8 mouse cellular contexts compared by ENCODE assay signal in the genomic region with DNA sequence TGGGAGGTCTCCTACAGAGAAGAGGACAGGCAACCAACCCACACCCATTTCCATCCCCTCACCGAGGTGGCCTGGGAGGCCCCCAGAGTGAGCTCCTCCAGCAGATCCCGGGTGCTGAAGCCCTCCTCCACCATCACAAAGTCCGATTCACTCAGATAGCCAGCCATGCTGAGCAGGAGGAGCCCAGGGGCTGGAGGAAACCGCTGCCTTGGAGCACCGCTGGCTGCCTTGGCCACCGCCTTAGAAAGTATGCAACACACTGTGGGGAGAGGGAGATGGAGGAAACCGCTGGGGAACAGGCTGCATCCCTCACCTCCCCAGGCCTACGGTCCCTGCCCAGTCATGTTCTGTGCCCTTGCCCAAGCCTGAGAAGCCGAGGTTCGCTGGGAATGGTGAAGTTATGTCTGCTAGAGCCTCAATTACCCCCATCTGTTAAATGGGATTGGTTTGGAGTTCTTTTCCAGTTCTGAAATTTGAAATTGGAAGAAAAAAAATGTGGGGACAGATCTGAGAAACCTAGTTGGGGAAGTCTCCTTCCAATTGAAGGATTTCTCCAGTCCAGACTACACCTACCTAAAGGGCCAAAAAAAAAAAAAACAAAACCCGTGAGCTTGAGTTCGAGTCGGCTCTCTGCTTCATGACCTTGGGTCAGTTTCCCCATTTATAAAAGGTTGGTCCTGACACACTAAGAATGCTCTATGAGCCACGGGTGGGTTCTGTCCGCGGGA. TPM values are rescaled to one million over a fixed set of nuclear protein-coding genes. Genes with fewer than 3 reads are reported as not detected.
DNase-seq lines count a peak whose midpoint lies in the region; ATAC-seq and TF ChIP-seq lines count a peak whose summit lies in the region.

No protein-coding gene starts in this region.

- peak overlapping the region; percentile 47; the same call in 1 of the 2 replicates for H3K27ac ChIP-seq in lung, postnatal 0 days (ENCODE audit: low read length)
- H3K27ac ChIP-seq in intestine, embryonic 16.5 days (ENCODE audit: low read length), result no peak overlapping the region
- no peak overlapping the region for H3K27ac ChIP-seq in neural tube, embryonic 12.5 days

- H3K4me2 ChIP-seq in lung, postnatal 0 days (replicated peaks; ENCODE audit: low read depth, low read length), result peak overlapping the region; percentile 85
- H3K4me2 ChIP-seq in intestine, embryonic 16.5 days (ENCODE audit: low read depth, low read length), result peak overlapping the region; percentile 97
- peak overlapping the region; percentile 90 for H3K4me2 ChIP-seq in neural tube, embryonic 12.5 days (replicated peaks)

- intact Hi-C loops in left cerebral cortex, postnatal 25 days (cut with DNase I), result loop anchor here (10.0 kb wide), 1 partner anchor 223 kb away; the partner anchor contains the start of genes S100pbp and Yars

- H3K4me1 ChIP-seq in lung, postnatal 0 days (ENCODE audit: insufficient read depth, low read depth, low read length), result peaks cover 5% of the 10 kb centered on the region; the same call in 1 of the 2 replicates
- peaks cover 20% of the 10 kb centered on the region for H3K4me1 ChIP-seq in intestine, embryonic 16.5 days (ENCODE audit: control insufficient read depth, insufficient read depth, low read length)
- H3K4me1 ChIP-seq in neural tube, embryonic 12.5 days, result peaks cover 19% of the 10 kb centered on the region

- H3K9ac ChIP-seq in lung, postnatal 0 days (replicated peaks; ENCODE audit: low read depth), result peak overlapping the region; percentile 56
- peak overlapping the region; percentile 85 for H3K9ac ChIP-seq in intestine, embryonic 16.5 days (ENCODE audit: low read depth, low read length)
- H3K9ac ChIP-seq in neural tube, embryonic 12.5 days, result peak overlapping the region; percentile 80

- TF ChIP-seq CTCF in lung, postnatal 0 days (IDR thresholded peaks at IDR 0.05), result no peak

- H3K27me3 ChIP-seq in lung, postnatal 0 days (replicated peaks; ENCODE audit: insufficient read depth, low read length), result 0 out of 2 replicates have a peak, but pooled peaks cover 3% of the 10 kb centered on the region
- no peaks in the 10 kb centered on the region for H3K27me3 ChIP-seq in intestine, embryonic 16.5 days (replicated peaks; ENCODE audit: control insufficient read depth, insufficient read depth, low read length)
- H3K27me3 ChIP-seq in neural tube, embryonic 12.5 days (replicated peaks), result peaks cover 6% of the 10 kb centered on the region; the same call in 1 of the 2 replicates

- no peak for ATAC-seq in CD4-positive, CD25-positive, alpha-beta regulatory T cell, adult 4 months
- ATAC-seq in lung, postnatal 0 days, result no peak
- ATAC-seq in intestine, embryonic 16.5 days, result no peak
- ATAC-seq in neural tube, embryonic 12.5 days (ENCODE audit: low FRiP score, low read depth), result no peak

- peak overlapping the region; percentile 49 for H3K4me3 ChIP-seq in lung, postnatal 0 days (ENCODE audit: low read depth, low read length)
- H3K4me3 ChIP-seq in intestine, embryonic 16.5 days (ENCODE audit: low read length), result peak overlapping the region; percentile 75
- H3K4me3 ChIP-seq in neural tube, embryonic 12.5 days, result peak overlapping the region; percentile 67

- peak; percentile 21 for DNase-seq in CD4-positive, CD25-positive, alpha-beta regulatory T cell, adult 2 months (ENCODE audit: low read depth, low spot score)
- no peak for DNase-seq in lung, postnatal 0 days (ENCODE audit: low spot score)
- DNase-seq in lung, adult 18-20 months, result no peak
- no peak for DNase-seq in left cerebral cortex, postnatal 25 days (ENCODE audit: low spot score in 2 of 2)
- no peak for DNase-seq in ovary, postnatal 14 days (ENCODE audit: low spot score)

- H3K36me3 ChIP-seq in lung, postnatal 0 days (ENCODE audit: insufficient read depth, low read length), result no peaks in the 10 kb centered on the region
- no peaks in the 10 kb centered on the region for H3K36me3 ChIP-seq in intestine, embryonic 16.5 days (ENCODE audit: control insufficient read depth, insufficient read depth, low read length)
- no peaks in the 10 kb centered on the region for H3K36me3 ChIP-seq in neural tube, embryonic 12.5 days

- H3K9me3 ChIP-seq in lung, postnatal 0 days (ENCODE audit: low read length), result no peaks in the 10 kb centered on the region
- no peaks in the 10 kb centered on the region for H3K9me3 ChIP-seq in intestine, embryonic 16.5 days (ENCODE audit: control insufficient read depth, low read length)
- H3K9me3 ChIP-seq in neural tube, embryonic 12.5 days, result no peaks in the 10 kb centered on the region

- 5% methylated on average over 16 of the region's 16 CpGs for WGBS in lung, postnatal 0 days
- 14% methylated on average over 16 of the region's 16 CpGs for WGBS in intestine, embryonic 16.5 days
- WGBS in neural tube, embryonic 12.5 days, result 5% methylated on average over 16 of the region's 16 CpGs

- TF ChIP-seq EP300 in lung, postnatal 0 days (IDR thresholded peaks at IDR 0.05), result no peak

RNA-seq across cellular contexts. Expression of gene Azin2, which starts 0.8 kb away (rescaled TPM):
- under 1 TPM in 1 of 2 experiments, not detected in 1; 0.66 TPM for polyA plus RNA-seq in CD4-positive, CD25-positive, alpha-beta regulatory T cell, adult 4 months (2017; shearing (Covaris generic))
- polyA plus RNA-seq in lung, postnatal 0 days (2015; fragmentation: Nextera tagmentation; extraction: Ambion mirVana), result 39.0 and 42.2 TPM in 2 replicates
- polyA plus RNA-seq in intestine, embryonic 16.5 days (2015; fragmentation: Nextera tagmentation; extraction: Ambion mirVana), result 11.1 and 12.5 TPM in 2 replicates
- 14.4 and 17.5 TPM in 2 replicates for polyA plus RNA-seq in neural tube, embryonic 12.5 days (2016; fragmentation: Nextera tagmentation; extraction: Ambion mirVana)
- 10 to 100 TPM; 48.8 to 51.4 TPM for total RNA-seq in left cerebral cortex, postnatal 25 days (2021)

RNA-seq across cellular contexts. Expression of gene Ak2, which starts 30.3 kb away (rescaled TPM):
- polyA plus RNA-seq in CD4-positive, CD25-positive, alpha-beta regulatory T cell, adult 4 months (2017; shearing (Covaris generic)), result 100 to 1,000 TPM in 1 of 2 experiments, 10 to 100 TPM in 1; 74.6 to 113 TPM
- 85.7 and 89.7 TPM in 2 replicates for polyA plus RNA-seq in lung, postnatal 0 days (2015; fragmentation: Nextera tagmentation; extraction: Ambion mirVana)
- 343 and 356 TPM in 2 replicates for polyA plus RNA-seq in intestine, embryonic 16.5 days (2015; fragmentation: Nextera tagmentation; extraction: Ambion mirVana)
- polyA plus RNA-seq in neural tube, embryonic 12.5 days (2016; fragmentation: Nextera tagmentation; extraction: Ambion mirVana), result 124 and 127 TPM in 2 replicates
- total RNA-seq in left cerebral cortex, postnatal 25 days (2021), result 10 to 100 TPM; 24.8 to 26.5 TPM
